In the genomic region with DNA sequence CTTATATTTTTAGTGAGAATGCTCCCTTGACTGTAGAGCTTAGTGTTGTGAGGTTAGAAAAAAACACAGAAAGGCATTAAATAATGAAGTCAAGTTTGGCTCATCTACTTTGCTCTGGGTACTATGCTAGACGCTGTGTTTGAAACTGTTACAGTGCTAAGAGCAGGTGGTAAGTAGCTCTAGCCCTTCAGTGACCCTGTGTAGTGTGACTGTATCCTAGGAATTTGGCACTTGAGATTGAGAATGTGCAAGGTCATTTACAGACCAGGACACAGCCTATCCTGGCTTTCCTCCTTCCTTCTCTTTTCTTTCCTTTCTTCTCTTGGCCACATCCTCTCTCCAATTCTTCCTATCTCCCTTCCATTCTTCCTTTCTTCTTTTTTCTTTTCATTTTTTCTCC, we compare ENCODE assay signal across 25 mouse cellular contexts.
DNase-seq lines count a peak whose midpoint lies in the region; ATAC-seq and TF ChIP-seq lines count a peak whose summit lies in the region.
"Had no signal": no experiment of that assay in that cellular context is flagged by ENCODE, and none has a peak within 500 bp of the region (broad histone marks: within the 10 kb centered on the region; RNA-seq: fewer than 3 reads in every experiment).

No protein-coding gene starts in this region.

- no peak overlapping the region for H3K4me3 ChIP-seq in heart, embryonic 11.5 days (ENCODE audit: low read depth, low read length)
- H3K4me3 ChIP-seq in lung, embryonic 14.5 days (ENCODE audit: low read depth, low read length): no peak overlapping the region
- no peak overlapping the region for H3K4me3 ChIP-seq in lung, postnatal 0 days (ENCODE audit: low read depth, low read length)
- H3K4me3 ChIP-seq: embryonic facial prominence, embryonic 13.5 days; embryonic facial prominence, embryonic 15.5 days; erythroblast, embryonic 14.5 days; forebrain, embryonic 10.5 days; forebrain, embryonic 12.5 days had no signal

- no peaks in the 10 kb centered on the region for H3K27me3 ChIP-seq in heart, embryonic 11.5 days (ENCODE audit: control insufficient read depth, insufficient read depth, low read length)
- H3K27me3 ChIP-seq in lung, embryonic 14.5 days (ENCODE audit: insufficient read depth, low read length): no peaks in the 10 kb centered on the region
- H3K27me3 ChIP-seq in lung, postnatal 0 days (replicated peaks; ENCODE audit: insufficient read depth, low read length): no peaks in the 10 kb centered on the region
- H3K27me3 ChIP-seq: embryonic facial prominence, embryonic 13.5 days; embryonic facial prominence, embryonic 15.5 days; forebrain, embryonic 12.5 days had no signal

- 49% methylated on average over 1 of the region's 1 CpGs for WGBS in heart, embryonic 11.5 days (ENCODE audit: insufficient replicate concordance)
- 44% methylated on average over 1 of the region's 1 CpGs for WGBS in lung, embryonic 14.5 days
- WGBS in lung, postnatal 0 days: 35% methylated on average over 1 of the region's 1 CpGs

- no peaks in the 10 kb centered on the region for H3K36me3 ChIP-seq in heart, embryonic 11.5 days (ENCODE audit: control insufficient read depth, insufficient read depth, low read length)
- H3K36me3 ChIP-seq in lung, embryonic 14.5 days (ENCODE audit: insufficient read depth): no peaks in the 10 kb centered on the region
- H3K36me3 ChIP-seq in lung, postnatal 0 days (ENCODE audit: insufficient read depth, low read length): no peaks in the 10 kb centered on the region
- H3K36me3 ChIP-seq: embryonic facial prominence, embryonic 13.5 days; embryonic facial prominence, embryonic 15.5 days; forebrain, embryonic 10.5 days; forebrain, embryonic 12.5 days had no signal

- H3K9me3 ChIP-seq in heart, embryonic 11.5 days (replicated peaks; ENCODE audit: control insufficient read depth, low read length): no peaks in the 10 kb centered on the region
- no peaks in the 10 kb centered on the region for H3K9me3 ChIP-seq in lung, embryonic 14.5 days (ENCODE audit: low read depth, low read length)
- no peaks in the 10 kb centered on the region for H3K9me3 ChIP-seq in lung, postnatal 0 days (ENCODE audit: low read length)
- H3K9me3 ChIP-seq: embryonic facial prominence, embryonic 13.5 days; embryonic facial prominence, embryonic 15.5 days; forebrain, embryonic 10.5 days; forebrain, embryonic 12.5 days had no signal

- peak; percentile 61; the same call in 1 of the 2 replicates for ATAC-seq in heart, embryonic 11.5 days (replicated peaks; ENCODE audit: insufficient number of reproducible peaks, low FRiP score, low TSS enrichment)
- ATAC-seq in lung, embryonic 14.5 days (ENCODE audit: insufficient read depth): peak; percentile 73; the same call in 1 of the 2 replicates
- ATAC-seq in lung, postnatal 0 days: peak; percentile 58
- ATAC-seq: activated CD4-positive, CD25-positive, alpha-beta regulatory T cell, adult 4 months; forebrain, embryonic 14.5 days; forebrain, embryonic 16.5 days; Patski had no signal

- H3K4me1 ChIP-seq in heart, embryonic 11.5 days (ENCODE audit: control insufficient read depth, insufficient read depth, low read length): no peaks in the 10 kb centered on the region
- H3K4me1 ChIP-seq in lung, embryonic 14.5 days (ENCODE audit: insufficient read depth): no peaks in the 10 kb centered on the region
- no peaks in the 10 kb centered on the region for H3K4me1 ChIP-seq in lung, postnatal 0 days (ENCODE audit: insufficient read depth, low read depth, low read length)
- H3K4me1 ChIP-seq: embryonic facial prominence, embryonic 13.5 days; embryonic facial prominence, embryonic 15.5 days; forebrain, embryonic 10.5 days; forebrain, embryonic 12.5 days had no signal

- H3K4me2 ChIP-seq in heart, embryonic 11.5 days: no peak overlapping the region
- H3K4me2 ChIP-seq in lung, embryonic 14.5 days: no peak overlapping the region
- H3K4me2 ChIP-seq in lung, postnatal 0 days (replicated peaks; ENCODE audit: low read depth, low read length): no peak overlapping the region
- H3K4me2 ChIP-seq: embryonic facial prominence, embryonic 13.5 days; embryonic facial prominence, embryonic 15.5 days; forebrain, embryonic 12.5 days had no signal

- DNase-seq in heart, adult 8-10 months (ENCODE audit: low spot score): no peak
- peak; percentile 14 for DNase-seq in lung, embryonic 14.5 days
- no peak for DNase-seq in lung, postnatal 36 days
- DNase-seq in lung, postnatal 0 days (ENCODE audit: low spot score): peak; percentile 5
- no peak for DNase-seq in lung, postnatal 10 days
- no peak for DNase-seq in adrenal gland, postnatal 10 days
- DNase-seq: adrenal gland, adult 8-10 months; adrenal gland, postnatal 25 days; cerebellum, adult 11 months; cerebellum, adult 18-20 months; cerebellum, adult 8-10 months; cerebellum, adult 9-11 months; cerebellum, postnatal 14 days; cerebellum, postnatal 36 days; embryo, embryonic 11 days had no signal

- no peak for TF ChIP-seq EP300 in lung, postnatal 0 days (IDR thresholded peaks at IDR 0.05)

- no peak overlapping the region for H3K9ac ChIP-seq in heart, embryonic 11.5 days (ENCODE audit: low read depth, low read length)
- no peak overlapping the region for H3K9ac ChIP-seq in lung, embryonic 14.5 days
- H3K9ac ChIP-seq in lung, postnatal 0 days (replicated peaks; ENCODE audit: low read depth): no peak overlapping the region
- H3K9ac ChIP-seq: embryonic facial prominence, embryonic 13.5 days; embryonic facial prominence, embryonic 15.5 days; forebrain, embryonic 12.5 days had no signal

- TF ChIP-seq CTCF in lung, embryonic 14.5 days (IDR thresholded peaks at IDR 0.05; ENCODE audit: low read depth): no peak
- no peak for TF ChIP-seq CTCF in lung, postnatal 0 days (IDR thresholded peaks at IDR 0.05)

- H3K27ac ChIP-seq in heart, embryonic 11.5 days (ENCODE audit: low read depth, low read length): no peak overlapping the region
- H3K27ac ChIP-seq in lung, embryonic 14.5 days (ENCODE audit: low read depth): no peak overlapping the region
- H3K27ac ChIP-seq in lung, postnatal 0 days (ENCODE audit: low read length): no peak overlapping the region
- H3K27ac ChIP-seq: embryonic facial prominence, embryonic 13.5 days; embryonic facial prominence, embryonic 15.5 days; forebrain, embryonic 10.5 days; forebrain, embryonic 12.5 days had no signal

Comparison
In these comparisons a context has a peak if more than half of its experiments do, and no peak if none do; other contexts are left out.
1. DNase-seq: peak in lung, embryonic 14.5 days (single experiment) and lung, postnatal 0 days (single experiment); none in heart, adult 8-10 months (single experiment), lung, postnatal 36 days (single experiment), lung, postnatal 10 days (single experiment) and adrenal gland, postnatal 10 days (single experiment).
2. Peak in every context shown above with its lines, with median percentiles within 50 percentile points of each other: ATAC-seq.